Mouse (Mus musculus) heart, adult 2 months (tissue): ENCODE data around the gene Pml. TPM values are rescaled to one million over a fixed set of nuclear protein-coding genes. Genes with fewer than 3 reads are reported as not detected.

Experiments
- DNase-seq, 2 experiments: peaks; one replicate each; pipeline ENCODE4 v3.0.0; 2021
- H3K27ac ChIP-seq: fragments of 200-600 bp; 2 replicates; pipeline ENCODE4 v1.8.1; 2022
- H3K27me3 ChIP-seq: fragments of 200-500 bp; 2 replicates; pipeline ENCODE4 v1.6.1; 2012; ENCODE audit warnings: mild to moderate bottlenecking, low read length, inconsistent platforms, mixed read lengths; ENCODE audit not compliant: control insufficient read depth, insufficient read depth
- H3K36me3 ChIP-seq: fragments of 200-500 bp; 2 replicates; pipeline ENCODE4 v1.6.1; 2012; ENCODE audit warnings: low read length, inconsistent platforms; ENCODE audit not compliant: control insufficient read depth, insufficient read depth
- H3K4me1 ChIP-seq: fragments of 200-500 bp; 2 replicates; pipeline ENCODE4 v1.6.1; 2011; ENCODE audit warnings: low read length; ENCODE audit not compliant: control insufficient read depth, insufficient read depth
- H3K4me3 ChIP-seq: fragments of 200-600 bp; 2 replicates; pipeline ENCODE4 v1.8.1; 2022
- H3K79me2 ChIP-seq: fragments of 200-500 bp; replicated peaks from 2 replicates; pipeline ENCODE4 v1.6.1; 2012; ENCODE audit warnings: mild to moderate bottlenecking, inconsistent platforms, low read length, moderate library complexity, mixed read lengths; ENCODE audit not compliant: control insufficient read depth, insufficient read depth
- H3K9ac ChIP-seq: fragments of 200-500 bp; 2 replicates; pipeline ENCODE4 v1.6.1; 2012; ENCODE audit warnings: low read depth, mild to moderate bottlenecking, control low read depth, inconsistent platforms, low read length, mixed read lengths
- CTCF ChIP-seq: fragments of 200-600 bp; IDR thresholded peaks from 2 replicates; pipeline ENCODE4 v1.8.1; 2022; ENCODE audit warnings: antibody characterized with exemption, mild to moderate bottlenecking, moderate library complexity
- EP300 ChIP-seq: fragments of 200-500 bp; IDR thresholded peaks from 2 replicates; pipeline ENCODE4 v1.6.1; 2011; ENCODE audit warnings: low read depth, low read length, control low read depth; ENCODE audit not compliant: insufficient read depth
- POLR2A ChIP-seq: fragments of 200-500 bp; IDR thresholded peaks from 2 replicates; pipeline ENCODE4 v1.6.1; 2011; ENCODE audit warnings: mild to moderate bottlenecking, low read depth, low read length, control low read depth; ENCODE audit not compliant: insufficient read depth
- WGBS: fragments of 180-500 bp; shearing (Covaris S2); methylation state at CpG from one replicate; pipeline ENCODE4 v1.1.7; 2018; 5-methylcytosine and 5-hydroxymethylcytosine counted together
- intact Hi-C: fragments of 180-260 bp; cut with DNase I; formaldehyde crosslinking; loops from one replicate; pipeline ENCODE4 v1.15.1; 2025
- polyA plus RNA-seq: library from polyadenylated mRNA; depleted of rRNA; stranded (reverse); fragments of >200 nt; gene quantifications from 2 replicates; pipeline ENCODE4 v1.2.3, GENCODE M21; 2012
- total RNA-seq, 2 experiments: library from RNA; stranded (reverse); gene quantifications; 2 replicates each; pipeline ENCODE4 v1.2.3; 2021

Pml gene
- total and polyA plus RNA-seq, 3 experiments = 7.5 to 10.4 (median 8.2) TPM

DNA sequence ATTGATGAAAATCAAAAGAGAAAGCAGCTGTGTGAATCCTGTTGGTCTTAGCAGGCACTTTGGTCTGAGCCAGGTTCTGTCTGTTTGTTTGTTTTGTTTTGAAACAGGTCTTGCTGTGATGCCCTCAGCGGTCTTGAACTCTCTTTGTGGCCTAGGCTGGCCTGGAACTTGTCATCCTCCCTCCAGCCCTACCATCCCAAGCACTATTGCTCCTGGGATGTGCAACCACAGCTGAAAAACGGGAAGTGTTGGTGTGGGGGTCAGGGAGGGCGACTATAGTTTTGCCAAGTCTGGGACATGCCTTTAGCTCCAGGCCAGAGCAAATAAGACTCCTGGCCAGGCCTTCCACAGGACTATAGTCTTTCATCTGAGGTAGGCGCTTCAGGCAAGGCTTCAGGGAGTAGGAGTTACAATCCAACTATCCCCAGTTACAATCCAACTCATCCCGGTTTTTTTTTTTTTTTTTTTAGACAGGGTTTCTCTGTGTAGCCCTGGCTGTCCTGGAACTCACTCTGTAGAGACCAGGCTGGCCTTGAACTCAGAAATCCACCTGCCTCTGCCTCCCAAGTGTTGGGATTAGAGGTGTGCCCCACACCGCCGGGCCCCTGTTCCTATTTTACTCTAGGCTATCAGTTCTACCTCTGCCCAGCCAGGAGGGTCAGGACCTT is 706 bp downstream of the Pml start:
- intact Hi-C loops = no loop called here
- Histone ChIP-seq H3K4me1 (peaks cover 14% of the 10 kb centered on the region), H3K9ac (peak overlapping the region; percentile 80), H3K27me3 (no peaks in the 10 kb centered on the region), H3K4me3 (peak overlapping the region; percentile 58), H3K36me3 (peaks cover 11% of the 10 kb centered on the region), H3K27ac (peak overlapping the region; percentile 86), H3K79me2 (peaks cover 1% of the 10 kb centered on the region; the same call in 1 of the 2 replicates)
- TF ChIP-seq EP300 (no peak), CTCF (no peak), POLR2A (no peak)
- WGBS = 10% methylated on average over 7 of the region's 7 CpGs
- no peak for DNase-seq

DNA sequence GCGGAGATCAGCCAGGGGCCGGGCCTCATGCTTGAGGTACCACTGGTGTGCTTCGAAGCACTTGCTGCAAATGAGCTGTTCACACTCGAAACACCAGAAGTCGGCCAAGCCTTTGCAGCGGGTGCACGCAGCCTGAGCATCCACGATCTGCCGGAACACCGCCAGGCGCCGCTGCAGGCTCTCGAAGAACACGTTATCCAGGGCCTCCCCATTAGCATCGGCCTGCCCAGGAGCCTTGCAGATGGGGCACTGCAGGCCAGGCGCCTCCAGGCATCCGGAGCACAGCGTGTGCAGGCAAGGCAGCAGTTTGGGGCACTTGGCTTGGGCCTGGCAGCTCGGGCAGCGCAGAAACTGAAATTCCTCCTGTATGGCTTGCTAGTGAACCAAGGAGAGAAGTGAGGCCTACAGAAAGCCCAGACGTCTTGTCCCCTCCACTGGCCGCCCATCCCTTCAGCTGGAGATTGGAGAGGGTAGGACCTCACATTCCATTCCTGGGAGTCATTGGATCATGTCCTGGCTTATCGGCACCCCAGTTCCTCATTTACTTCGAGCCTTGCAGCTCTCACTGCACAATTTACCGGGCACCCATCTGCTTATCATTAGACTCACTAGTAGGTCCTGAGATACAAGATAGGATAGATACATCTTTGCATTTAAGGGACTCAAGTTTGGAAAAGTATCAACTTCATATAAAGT is 2.4 kb downstream of the Pml start:
- H3K27ac ChIP-seq = peak overlapping the region; percentile 24; the same call in 1 of the 2 replicates
- no peaks in the 10 kb centered on the region for H3K27me3 ChIP-seq
- intact Hi-C loops = loop anchor here (1.0 kb wide), 1 partner anchor 33 kb away; no protein-coding TSS in a partner anchor
- H3K79me2 ChIP-seq = peaks cover 1% of the 10 kb centered on the region
- peaks cover 11% of the 10 kb centered on the region for H3K36me3 ChIP-seq
- DNase-seq = peak; percentile 84 to 87
- H3K4me1 ChIP-seq = peaks cover 14% of the 10 kb centered on the region
- TF ChIP-seq POLR2A (no peak), CTCF (peak; percentile 89), EP300 (0 out of 2 replicates have a peak, but pooled peaks have one; percentile 57)
- peak overlapping the region; percentile 30 for H3K4me3 ChIP-seq
- 5% methylated on average over 25 of the region's 25 CpGs for WGBS
- H3K9ac ChIP-seq = peak overlapping the region; percentile 73

DNA sequence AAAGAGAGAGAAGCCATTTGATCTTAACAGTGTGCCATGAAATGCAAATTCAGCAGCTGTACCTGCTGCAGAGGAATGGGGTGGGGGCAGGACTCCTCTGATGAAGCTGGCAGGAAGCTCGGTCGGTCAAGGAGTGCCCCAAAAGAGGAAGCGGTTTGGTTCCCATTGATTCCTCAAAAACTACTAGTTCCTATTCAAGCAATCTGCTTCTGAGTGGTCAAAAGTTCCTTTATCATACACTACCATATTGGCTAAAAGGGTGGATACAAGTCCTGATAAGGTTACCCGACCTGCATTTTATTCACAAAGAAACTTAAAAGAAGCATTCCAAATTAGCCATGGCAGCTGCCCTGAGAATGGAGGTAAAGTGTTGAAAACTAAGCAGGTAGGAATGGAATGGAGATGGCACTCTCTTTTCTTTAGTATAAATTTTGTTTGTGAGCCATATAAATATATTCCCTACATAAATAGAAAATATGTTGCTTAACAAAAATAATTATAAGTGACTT is 3.4 kb downstream of the Pml start:
- Histone ChIP-seq H3K36me3 (peaks cover 17% of the 10 kb centered on the region), H3K27me3 (no peaks in the 10 kb centered on the region), H3K4me3 (no peak overlapping the region), H3K27ac (no peak overlapping the region), H3K79me2 (peaks cover 1% of the 10 kb centered on the region), H3K4me1 (peaks cover 18% of the 10 kb centered on the region), H3K9ac (no peak overlapping the region)
- WGBS = 42% methylated on average over 4 of the region's 4 CpGs
- no peak for DNase-seq
- TF ChIP-seq POLR2A = no peak
- TF ChIP-seq CTCF = no peak
- TF ChIP-seq EP300 = no peak
- intact Hi-C loops = no loop called here

DNA sequence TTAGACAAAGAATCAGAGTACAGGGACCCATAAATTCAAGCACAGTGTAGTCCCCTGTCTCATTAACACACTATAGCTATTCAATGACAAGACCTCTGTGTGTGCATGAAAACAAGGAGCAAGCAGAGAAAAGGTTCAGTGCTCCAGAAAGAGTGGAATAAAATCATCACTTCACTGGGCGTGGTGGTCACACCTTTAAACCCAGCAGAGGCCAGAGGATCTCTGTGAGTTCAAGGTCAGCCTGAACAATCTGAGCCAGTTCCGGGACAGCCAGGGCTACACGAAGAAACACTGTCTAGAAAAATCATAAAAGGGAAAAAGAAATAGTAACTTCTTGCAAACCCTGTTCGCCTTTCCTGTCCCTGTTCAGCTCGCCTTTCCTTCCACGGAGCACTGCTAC is 5.9 kb downstream of the Pml start:
- intact Hi-C loops = no loop called here
- no peak for DNase-seq
- Histone ChIP-seq H3K4me3 (no peak overlapping the region), H3K27me3 (no peaks in the 10 kb centered on the region), H3K36me3 (peaks cover 17% of the 10 kb centered on the region), H3K79me2 (peaks cover 1% of the 10 kb centered on the region), H3K27ac (no peak overlapping the region), H3K4me1 (peaks cover 14% of the 10 kb centered on the region), H3K9ac (no peak overlapping the region)
- TF ChIP-seq CTCF = no peak
- no peak for TF ChIP-seq EP300
- TF ChIP-seq POLR2A = no peak
- WGBS = 74% methylated on average over 6 of the region's 6 CpGs

DNA sequence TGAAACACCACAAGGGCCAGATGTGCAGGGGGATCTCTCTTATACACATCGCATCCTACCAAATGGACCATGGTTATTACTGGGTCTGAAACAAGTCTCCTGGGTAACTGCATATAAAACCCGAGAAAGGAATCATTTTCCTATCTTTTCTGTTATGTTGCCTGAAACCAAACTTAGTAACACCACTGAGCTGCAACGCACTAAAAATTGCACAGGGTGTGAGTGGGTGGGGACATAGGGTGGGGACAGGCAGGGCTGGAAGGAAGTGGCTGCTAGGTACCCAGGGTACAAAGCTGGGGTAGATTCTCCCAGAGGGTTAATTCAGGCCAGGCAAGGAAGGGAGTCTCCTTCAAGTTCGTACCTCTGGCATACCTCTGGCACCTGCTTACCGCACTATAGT is 6.9 kb downstream of the Pml start:
- no peak for DNase-seq
- TF ChIP-seq EP300 = no peak
- no peak for TF ChIP-seq POLR2A
- TF ChIP-seq CTCF = no peak
- intact Hi-C loops = no loop called here
- no peaks in the 10 kb centered on the region for H3K27me3 ChIP-seq
- H3K27ac ChIP-seq = no peak overlapping the region
- H3K36me3 ChIP-seq = peaks cover 17% of the 10 kb centered on the region
- peaks cover 3% of the 10 kb centered on the region for H3K79me2 ChIP-seq
- 65% methylated on average over 5 of the region's 5 CpGs for WGBS
- no peak overlapping the region for H3K9ac ChIP-seq
- H3K4me1 ChIP-seq = peaks cover 14% of the 10 kb centered on the region
- no peak overlapping the region for H3K4me3 ChIP-seq
